Mouse (Mus musculus) layer of hippocampus, adult 8-10 months (tissue): ENCODE measurements around the gene Itpkc. TPM values are rescaled to one million over a fixed set of nuclear protein-coding genes. Genes with fewer than 3 reads are reported as not detected.
A peak's percentile ranks its signal among the peaks of the same experiment; 100 is the strongest.

Experiments
- DNase-seq, 2 experiments: peaks; one replicate each; pipeline ENCODE4 v3.0.0; 2022; ENCODE audit warnings: low spot score in 2 of 2
- microRNA-seq, 2 experiments: library from miRNA; unstranded; fragments of <30 nt; microRNA quantifications; one replicate each; pipeline ENCODE4 v1.2.0; 2022
- total RNA-seq, 4 experiments: library from RNA; stranded (reverse); gene quantifications; 2 replicates each; pipeline ENCODE4 v1.2.4; 2022

Itpkc gene
- total RNA-seq, 4 experiments from 2014 or later, result 10.6 to 13.5 (median 12.4) TPM

GRCm38 (mm10) chr7:27165007-27165655, 63.3 kb downstream of the Itpkc start:
- DNase-seq, result no peak

GRCm38 (mm10) chr7:27164112-27164947, 64.1 kb downstream of the Itpkc start:
- DNase-seq, result no peak

- no peak for DNase-seq
Observed at GRCm38 (mm10) chr7:27163450-27163805, 65.0 kb downstream of the Itpkc start.

DNA sequence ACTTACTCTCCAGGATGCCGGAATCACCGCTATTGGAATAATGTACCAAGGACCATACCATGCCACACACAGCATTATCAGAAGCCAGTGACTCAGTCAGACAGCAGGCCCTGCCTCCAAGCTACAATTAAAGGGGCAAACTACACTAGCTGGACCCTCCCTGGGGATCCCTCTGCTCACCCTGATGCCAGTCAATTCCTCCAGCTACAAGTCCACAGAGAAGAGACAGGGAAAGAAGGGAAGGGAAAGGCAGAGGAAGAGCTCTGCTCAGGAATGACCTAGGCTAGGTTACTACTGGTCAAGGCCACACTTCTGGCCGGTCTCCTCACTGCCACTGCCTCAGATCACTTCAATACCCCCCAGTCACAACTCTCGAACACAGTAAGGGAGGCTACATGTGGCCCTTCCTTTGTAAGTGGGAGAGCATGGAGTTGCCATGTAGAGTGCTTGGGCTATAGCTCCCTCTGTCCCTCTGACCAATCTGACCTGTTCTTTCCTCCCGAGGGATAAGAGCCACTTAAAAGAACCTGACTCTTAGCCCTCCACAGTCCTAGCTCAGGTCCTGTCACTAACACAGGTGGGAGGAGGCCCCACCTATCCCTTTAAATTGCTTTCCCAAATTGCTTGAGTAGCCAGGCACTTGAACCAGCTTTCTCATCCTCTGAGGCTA, 65.5 kb downstream of the Itpkc start:
- no peak for DNase-seq

- no peak for DNase-seq
Observed at GRCm38 (mm10) chr7:27161744-27162143, 66.7 kb downstream of the Itpkc start.

DNA sequence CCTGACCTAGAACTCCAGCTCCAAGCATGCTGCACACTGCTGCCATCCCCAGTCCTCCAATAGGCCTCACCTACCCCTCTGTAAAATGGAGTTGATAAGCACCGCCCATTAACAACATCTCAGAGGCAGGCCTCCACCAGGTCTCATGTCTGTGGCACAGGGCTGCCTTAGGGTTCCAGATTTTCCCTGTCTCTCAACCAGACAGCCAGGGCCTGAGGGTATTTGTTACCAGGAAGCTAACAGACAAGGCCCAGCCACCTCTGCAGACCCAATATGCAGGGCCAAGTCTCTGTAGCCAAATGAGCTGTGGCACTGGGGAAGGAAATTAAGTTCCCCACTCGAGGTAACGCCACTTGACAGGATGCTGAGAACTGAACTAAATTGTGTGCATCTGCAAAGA, 67.5 kb downstream of the Itpkc start:
- DNase-seq, result no peak

- peak; percentile 87 to 90 for DNase-seq
Observed at GRCm38 (mm10) chr7:27159882-27160281, 68.6 kb downstream of the Itpkc start.

GRCm38 (mm10) chr7:27159256-27159655, 69.2 kb downstream of the Itpkc start:
- DNase-seq, result no peak

- no peak for DNase-seq
Observed at GRCm38 (mm10) chr7:27158171-27158570, 70.3 kb downstream of the Itpkc start.

Small RNA genes within 50 kb of the gene (microRNA-seq; reads per million reads assigned to microRNA genes)
- gene Mir1191 (0 reads per million in 2 experiments), gene Mir3101 (0.32 to 0.51 reads per million in 2 experiments)

Other genes starting within 250 kb of the Itpkc start
- gene Cyp2a12, start 199.6 kb downstream of the Itpkc start, total RNA-seq, result not detected
- gene Cyp2f2, start 108.8 kb downstream of the Itpkc start, total RNA-seq, result under 1 TPM in 3 of 4 experiments, not detected in 1; 0.23 to 0.69 (median 0.56) TPM
- gene Cyp2t4, start 74.9 kb downstream of the Itpkc start, total RNA-seq, result not detected
- gene Egln2, start 61.9 kb downstream of the Itpkc start, total RNA-seq, result 100 to 1,000 TPM in 3 of 4 experiments, 10 to 100 TPM in 1; 97.6 to 103 (median 102) TPM
- 100 to 1,000 TPM in 2 of 4 experiments, 10 to 100 TPM in 2; 91.9 to 112 (median 102) TPM for gene Rab4b, start 49.8 kb downstream of the Itpkc start, total RNA-seq
- not detected for gene Gm21983, start 47.6 kb downstream of the Itpkc start, total RNA-seq
- 1 to 10 TPM in 3 of 4 experiments, under 1 TPM in 1; 0.86 to 3.9 (median 2.5) TPM for gene Mia, start 47.5 kb downstream of the Itpkc start, total RNA-seq
- 10 to 100 TPM; 20.9 to 27.3 (median 25.7) TPM for gene BC024978, start 32.9 kb downstream of the Itpkc start, total RNA-seq
- 100 to 1,000 TPM in 1 of 4 experiments, 10 to 100 TPM in 3; 82.0 to 108 (median 85.0) TPM for gene Snrpa, start 32.4 kb downstream of the Itpkc start, total RNA-seq
- 10 to 100 TPM; 38.9 to 48.4 (median 42.6) TPM for gene Coq8b, start 4.4 kb upstream of the Itpkc start, total RNA-seq
- gene Numbl, start 29.8 kb upstream of the Itpkc start, total RNA-seq, result 100 to 1,000 TPM; 110 to 133 (median 125) TPM
- 10 to 100 TPM; 48.5 to 59.4 (median 57.9) TPM for gene Ltbp4, start 109.0 kb upstream of the Itpkc start, total RNA-seq
- gene Shkbp1, start 127.4 kb upstream of the Itpkc start, total RNA-seq, result 10 to 100 TPM; 29.6 to 49.1 (median 34.1) TPM
- gene Gm20479, start 128.8 kb upstream of the Itpkc start, total RNA-seq, result not detected
- gene Sptbn4, start 219.0 kb upstream of the Itpkc start, total RNA-seq, result 100 to 1,000 TPM; 116 to 147 (median 135) TPM
- gene Blvrb, start 219.3 kb upstream of the Itpkc start, total RNA-seq, result 10 to 100 TPM; 14.6 to 21.6 (median 20.1) TPM
- gene Sertad3, start 245.1 kb upstream of the Itpkc start, total RNA-seq, result 1 to 10 TPM; 3.0 to 4.9 (median 3.9) TPM